Mouse (Mus musculus) lung, embryonic 16.5 days (tissue): Measurements from ENCODE around the gene Ccdc36. TPM values are rescaled to one million over a fixed set of nuclear protein-coding genes. Genes with fewer than 3 reads are reported as not detected.
A peak's percentile ranks its signal among the peaks of the same experiment; 100 is the strongest.

Source experiments
- ATAC-seq: fragments of 200-750 bp; cut with Nextera tagmentation; 2 replicates; pipeline ENCODE4 v1.8.0; 2017; ENCODE audit warnings: low read depth, mild to moderate bottlenecking, moderate library complexity
- H3K27ac ChIP-seq: fragments of 300-500 bp; sonication (generic); 2 replicates; pipeline ENCODE4 v1.5.1; 2014; ENCODE audit warnings: mild to moderate bottlenecking, control low read depth, low read length
- H3K27me3 ChIP-seq: fragments of 300-500 bp; sonication (generic); 2 replicates; pipeline ENCODE4 v1.6.1; 2014; ENCODE audit warnings: low read depth, low read length, mixed read lengths; ENCODE audit not compliant: control insufficient read depth, insufficient read depth
- H3K36me3 ChIP-seq: fragments of 300-500 bp; sonication (generic); 2 replicates; pipeline ENCODE4 v1.6.1; 2014; ENCODE audit warnings: low read length; ENCODE audit not compliant: control insufficient read depth, insufficient read depth
- H3K4me1 ChIP-seq: fragments of 300-500 bp; sonication (generic); replicated peaks from 2 replicates; pipeline ENCODE4 v1.6.1; 2014; ENCODE audit warnings: low read length, mixed read lengths; ENCODE audit not compliant: control insufficient read depth, insufficient read depth
- H3K4me2 ChIP-seq: fragments of 300-500 bp; sonication (generic); 2 replicates; pipeline ENCODE4 v1.6.1; 2014; ENCODE audit warnings: low read depth, low read length, control low read depth
- H3K4me3 ChIP-seq: fragments of 300-500 bp; sonication (generic); 2 replicates; pipeline ENCODE4 v1.5.1; 2014; ENCODE audit warnings: mild to moderate bottlenecking, low read length, control low read depth
- H3K9ac ChIP-seq: fragments of 300-500 bp; sonication (generic); 2 replicates; pipeline ENCODE4 v1.6.1; 2014; ENCODE audit warnings: low read length, control low read depth
- H3K9me3 ChIP-seq: fragments of 300-500 bp; sonication (generic); 2 replicates; pipeline ENCODE4 v1.6.1; 2016; ENCODE audit warnings: low read length; ENCODE audit not compliant: control insufficient read depth
- WGBS: fragments of 180-500 bp; shearing (Covaris S2); extraction: QIAGEN DNeasy Blood & Tissue Kit; methylation state at CpG from one replicate; pipeline ENCODE4 v1.1.7; 2014; 5-methylcytosine and 5-hydroxymethylcytosine counted together
- polyA plus RNA-seq: library from polyadenylated mRNA; unstranded; fragments of >200 nt; fragmentation: Nextera tagmentation; extraction: Ambion mirVana; gene quantifications from 2 replicates; pipeline ENCODE4 v1.2.1, GENCODE M21; 2015

Ccdc36 gene
- polyA plus RNA-seq, 1 experiment from 2014 or later, result 2.6 TPM

DNA sequence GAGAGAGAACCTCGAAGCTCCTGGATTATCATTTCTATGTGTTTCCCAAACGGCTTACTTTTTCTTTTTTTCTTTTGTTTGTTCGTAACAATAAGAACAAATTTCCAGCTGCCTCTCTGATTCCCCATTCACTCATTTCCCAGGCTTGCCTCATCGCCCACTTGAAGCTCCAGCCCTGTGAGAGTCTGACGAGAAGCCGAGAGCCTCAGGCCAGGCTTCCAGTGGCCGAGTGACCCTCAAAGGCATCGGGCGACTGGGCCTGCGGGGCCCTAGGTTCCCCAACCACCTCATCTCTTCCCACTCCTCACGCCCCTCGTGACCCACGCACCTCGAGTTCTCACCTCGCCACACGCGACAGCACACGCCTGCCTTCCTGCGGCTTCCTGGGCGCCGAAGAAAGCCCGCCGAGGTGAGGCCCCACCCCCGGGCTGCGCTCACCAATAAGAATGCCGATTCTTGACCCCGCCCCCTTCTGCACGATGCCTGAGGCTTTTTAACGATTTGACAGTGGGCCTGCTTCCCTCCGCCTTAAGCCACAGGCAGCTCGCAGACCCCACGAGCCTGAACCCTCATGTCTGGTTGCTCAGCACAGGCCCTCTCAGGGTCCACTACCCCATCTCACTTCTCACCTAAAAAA is 3.3 kb upstream of the Ccdc36 start:
- Histone ChIP-seq H3K27me3 (no peaks in the 10 kb centered on the region), H3K4me1 (no peaks in the 10 kb centered on the region), H3K9me3 (no peaks in the 10 kb centered on the region), H3K27ac (no peak overlapping the region), H3K4me3 (peak overlapping the region; percentile 45), H3K9ac (peak overlapping the region; percentile 57), H3K4me2 (peak overlapping the region; percentile 52), H3K36me3 (no peaks in the 10 kb centered on the region)
- 33% methylated on average over 32 of the region's 32 CpGs for WGBS
- ATAC-seq, result peak; percentile 88

DNA sequence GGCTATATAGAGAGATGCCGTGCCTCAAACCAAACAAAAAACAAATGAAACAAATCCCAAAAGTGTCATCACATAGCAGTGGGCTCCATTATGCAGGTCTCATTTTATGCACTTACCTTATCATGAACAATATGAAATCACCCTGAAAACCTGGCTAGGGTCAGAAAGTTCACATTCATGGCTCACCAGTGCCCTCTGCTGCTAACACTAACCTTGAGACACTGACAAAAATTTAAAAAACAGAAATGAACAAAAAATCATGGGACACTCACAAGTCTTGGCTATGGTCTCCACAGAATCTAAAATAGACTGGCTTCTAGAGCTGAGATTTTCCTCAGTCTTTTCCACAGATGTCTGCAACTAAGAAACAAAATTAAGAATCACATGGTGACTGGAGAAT is 16.1 kb downstream of the Ccdc36 start:
- 68% methylated on average over 1 of the region's 1 CpGs for whole genome bisulfite sequencing
- H3K36me3 ChIP-seq, result no peaks in the 10 kb centered on the region
- H3K9me3 ChIP-seq, result peaks cover 2% of the 10 kb centered on the region; the same call in 1 of the 2 replicates
- no peak overlapping the region for H3K4me2 ChIP-seq
- H3K9ac ChIP-seq, result no peak overlapping the region
- H3K27me3 ChIP-seq, result no peaks in the 10 kb centered on the region
- no peaks in the 10 kb centered on the region for H3K4me1 ChIP-seq
- H3K4me3 ChIP-seq, result no peak overlapping the region
- H3K27ac ChIP-seq, result no peak overlapping the region
- no peak for ATAC-seq

- H3K9me3 ChIP-seq, result peaks cover 2% of the 10 kb centered on the region; the same call in 1 of the 2 replicates
- ATAC-seq, result no peak
- no peak overlapping the region for H3K4me2 ChIP-seq
- H3K4me1 ChIP-seq, result no peaks in the 10 kb centered on the region
- WGBS, result 77% methylated on average over 9 of the region's 9 CpGs
- no peak overlapping the region for H3K4me3 ChIP-seq
- H3K27me3 ChIP-seq, result no peaks in the 10 kb centered on the region
- H3K36me3 ChIP-seq, result no peaks in the 10 kb centered on the region
- no peak overlapping the region for H3K9ac ChIP-seq
- H3K27ac ChIP-seq, result no peak overlapping the region
These were observed 16.8 kb downstream of the Ccdc36 start for GRCm38 (mm10) chr9:108411381-108411942.

DNA sequence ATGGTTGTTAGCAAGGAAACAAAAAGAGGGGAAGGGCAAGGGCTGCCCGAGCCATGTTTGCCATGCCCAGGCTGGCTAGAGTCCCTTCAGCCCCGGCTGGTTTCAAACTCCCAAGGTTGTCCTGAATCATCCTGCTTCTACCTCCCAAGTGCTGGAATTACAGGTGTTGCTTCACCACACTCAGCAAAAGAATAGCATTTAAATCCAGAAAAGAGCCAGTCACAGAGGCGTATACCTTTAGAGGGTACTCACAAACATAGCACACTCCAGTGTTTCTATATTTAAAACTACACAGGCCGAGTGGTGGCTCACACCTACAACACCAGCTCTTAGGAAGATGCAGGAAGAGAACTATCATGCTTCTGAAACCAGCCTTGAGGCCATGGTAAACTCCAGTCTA is 18.7 kb downstream of the Ccdc36 start:
- WGBS, result 79% methylated on average over 4 of the region's 4 CpGs
- no peak overlapping the region for H3K27ac ChIP-seq
- H3K4me3 ChIP-seq, result no peak overlapping the region
- H3K27me3 ChIP-seq, result no peaks in the 10 kb centered on the region
- no peak overlapping the region for H3K9ac ChIP-seq
- H3K4me2 ChIP-seq, result no peak overlapping the region
- peaks cover 2% of the 10 kb centered on the region; the same call in 1 of the 2 replicates for H3K9me3 ChIP-seq
- H3K4me1 ChIP-seq, result no peaks in the 10 kb centered on the region
- no peaks in the 10 kb centered on the region for H3K36me3 ChIP-seq
- no peak for ATAC-seq

DNA sequence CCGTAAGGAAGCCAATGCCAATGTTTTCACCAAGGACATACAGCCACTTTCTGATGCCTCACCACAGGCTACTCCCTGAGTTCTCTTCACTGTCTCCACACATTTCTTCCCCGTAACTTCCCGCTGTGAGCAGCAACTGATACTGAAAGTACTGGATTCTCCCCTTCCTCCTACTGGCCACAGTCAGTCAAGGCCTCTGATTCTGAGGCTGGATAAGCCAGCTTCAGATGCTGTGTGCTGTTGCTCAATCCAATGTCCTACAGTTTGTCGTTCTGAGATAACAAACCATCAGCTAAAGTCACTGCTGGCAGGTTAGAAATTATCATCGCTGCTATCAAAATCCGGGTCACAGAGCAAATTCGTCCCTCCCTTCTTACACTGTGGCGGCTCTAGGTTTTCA is 23.8 kb downstream of the Ccdc36 start:
- Histone ChIP-seq H3K9ac (no peak overlapping the region), H3K9me3 (no peaks in the 10 kb centered on the region), H3K4me3 (no peak overlapping the region), H3K4me2 (no peak overlapping the region), H3K27ac (no peak overlapping the region), H3K4me1 (no peaks in the 10 kb centered on the region), H3K36me3 (no peaks in the 10 kb centered on the region), H3K27me3 (no peaks in the 10 kb centered on the region)
- 67% methylated on average over 8 of the region's 8 CpGs for WGBS
- no peak for ATAC-seq

- H3K4me1 ChIP-seq, result no peaks in the 10 kb centered on the region
- no peak for ATAC-seq
These were observed 25.2 kb downstream of the Ccdc36 start for GRCm38 (mm10) chr9:108403081-108403480.

GRCm38 (mm10) chr9:108401186-108401960 is 26.9 kb downstream of the Ccdc36 start:
- H3K4me3 ChIP-seq, result no peak overlapping the region
- H3K36me3 ChIP-seq, result no peaks in the 10 kb centered on the region
- no peak overlapping the region for H3K4me2 ChIP-seq
- no peaks in the 10 kb centered on the region for H3K27me3 ChIP-seq
- no peaks in the 10 kb centered on the region for H3K4me1 ChIP-seq
- H3K9ac ChIP-seq, result no peak overlapping the region
- no peak for ATAC-seq
- no peak overlapping the region for H3K27ac ChIP-seq
- no peaks in the 10 kb centered on the region for H3K9me3 ChIP-seq
- 62% methylated on average over 7 of the region's 7 CpGs for WGBS

More at GRCm38 (mm10) chr9:108403081-108403480, 25.2 kb downstream of the Ccdc36 start:
- H3K27me3 ChIP-seq, result no peaks in the 10 kb centered on the region
- no peaks in the 10 kb centered on the region for H3K9me3 ChIP-seq
- WGBS, result 62% methylated on average over 4 of the region's 4 CpGs
- H3K4me2 ChIP-seq, result no peak overlapping the region
- H3K9ac ChIP-seq, result no peak overlapping the region
- H3K36me3 ChIP-seq, result no peaks in the 10 kb centered on the region
- H3K4me3 ChIP-seq, result no peak overlapping the region
- H3K27ac ChIP-seq, result no peak overlapping the region

DNA sequence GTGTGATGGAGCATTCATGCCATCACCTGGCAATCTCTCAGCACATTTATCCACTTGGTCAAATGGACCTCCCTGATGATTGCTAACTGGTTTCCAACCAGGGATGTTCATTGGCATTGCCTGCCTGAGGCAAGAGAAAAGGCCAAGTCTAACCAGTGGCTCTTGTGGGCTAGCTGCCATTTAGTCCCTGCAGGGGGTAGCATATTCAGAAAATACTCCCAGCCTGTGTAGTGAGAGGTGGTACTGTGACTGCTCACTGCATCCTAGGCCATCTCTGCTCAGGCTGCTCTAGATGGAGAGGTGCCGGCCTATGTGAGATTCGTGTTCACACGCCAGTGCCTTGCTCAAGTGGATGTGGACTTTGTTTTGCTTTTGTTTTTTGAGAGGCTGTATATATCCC is 30.0 kb downstream of the Ccdc36 start:
- H3K9ac ChIP-seq, result no peak overlapping the region
- no peak overlapping the region for H3K4me3 ChIP-seq
- H3K9me3 ChIP-seq, result no peaks in the 10 kb centered on the region
- ATAC-seq, result no peak
- no peak overlapping the region for H3K27ac ChIP-seq
- WGBS, result 90% methylated on average over 3 of the region's 3 CpGs
- H3K4me1 ChIP-seq, result no peaks in the 10 kb centered on the region
- H3K27me3 ChIP-seq, result no peaks in the 10 kb centered on the region
- no peak overlapping the region for H3K4me2 ChIP-seq
- H3K36me3 ChIP-seq, result no peaks in the 10 kb centered on the region

DNA sequence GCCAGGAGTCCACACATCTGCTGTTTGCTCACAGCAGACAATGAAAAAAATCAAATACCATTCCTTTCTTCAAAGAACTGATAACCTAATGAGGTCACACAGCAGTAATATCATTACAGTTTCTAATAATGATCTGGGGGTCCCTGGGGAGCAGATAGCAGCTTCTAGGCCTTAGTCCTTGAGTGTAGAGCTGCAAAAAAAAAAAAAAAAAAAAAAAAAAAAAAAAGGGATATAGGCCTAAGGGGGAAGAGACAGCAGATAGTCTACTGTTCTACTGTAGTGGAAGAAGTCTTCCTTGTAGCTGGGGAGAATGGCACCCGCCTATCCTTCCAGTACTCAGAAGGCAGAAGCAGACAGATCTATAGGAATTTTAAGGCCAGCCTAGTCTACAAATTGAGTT is 32.9 kb downstream of the Ccdc36 start:
- H3K4me1 ChIP-seq, result no peaks in the 10 kb centered on the region
- ATAC-seq, result no peak
- 95% methylated on average over 1 of the region's 1 CpGs for WGBS

More for the DNA sequence above, 32.9 kb downstream of the Ccdc36 start:
- H3K9me3 ChIP-seq, result no peaks in the 10 kb centered on the region
- no peak overlapping the region for H3K27ac ChIP-seq
- H3K4me2 ChIP-seq, result no peak overlapping the region
- no peaks in the 10 kb centered on the region for H3K27me3 ChIP-seq
- no peak overlapping the region for H3K9ac ChIP-seq
- peaks cover 17% of the 10 kb centered on the region; the same call in 1 of the 2 replicates for H3K36me3 ChIP-seq
- no peak overlapping the region for H3K4me3 ChIP-seq
